Comparison of ENCODE assay signal across 25 mouse cellular contexts in genomic region chr5:86851658-86852057, GRCm38 (mm10). TPM values are rescaled to one million over a fixed set of nuclear protein-coding genes. Genes with fewer than 3 reads are reported as not detected.
A peak's percentile ranks its signal among the peaks of the same experiment; 100 is the strongest.
DNase-seq lines count a peak whose midpoint lies in the region; ATAC-seq lines count a peak whose summit lies in the region.
"Had no signal": no experiment of that assay in that cellular context is flagged by ENCODE, and none has a peak within 500 bp of the region (broad histone marks: within the 10 kb centered on the region; RNA-seq: fewer than 3 reads in every experiment).

No protein-coding gene starts in this region.

- peak; percentile 67 for ATAC-seq in embryonic facial prominence, embryonic 11.5 days (replicated peaks; ENCODE audit: insufficient number of reproducible peaks, low FRiP score, low TSS enrichment, low read depth)
- ATAC-seq: forebrain, embryonic 13.5 days; forebrain, postnatal 0 days; intestine, embryonic 15.5 days had no signal

- H3K9ac ChIP-seq in embryonic facial prominence, embryonic 11.5 days (replicated peaks; ENCODE audit: low read length) = no peak overlapping the region
- H3K9ac ChIP-seq: embryonic facial prominence, embryonic 13.5 days; forebrain, embryonic 13.5 days; forebrain, postnatal 0 days; heart, embryonic 15.5 days; hindbrain, embryonic 14.5 days; intestine, embryonic 15.5 days had no signal

- DNase-seq in embryo, embryonic 10.5 days (ENCODE audit: low spot score) = peak; percentile 18
- DNase-seq in embryo, embryonic 9.5 days (ENCODE audit: extremely low spot score) = no peak
- peak; percentile 95 for DNase-seq in R1 (ENCODE audit: low read depth, low spot score)
- peak; percentile 39 for DNase-seq in embryonic facial prominence, embryonic 11.5 days (ENCODE audit: low spot score)
- no peak for DNase-seq in left cerebral cortex, adult 9 months (ENCODE audit: low spot score in 2 of 2)
- DNase-seq in thymus, postnatal 25 days = no peak
- no peak for DNase-seq in heart, postnatal 4 days
- DNase-seq: adrenal gland, adult 2 months; adrenal gland, postnatal 25 days; cerebellum, adult 2 months; cerebellum, postnatal 10 days; forebrain, postnatal 0 days; gastrocnemius, postnatal 14 days; heart, adult 2 months; heart, postnatal 14 days had no signal

- H3K36me3 ChIP-seq in embryonic facial prominence, embryonic 11.5 days (replicated peaks; ENCODE audit: control insufficient read depth, insufficient read depth, low read depth, low read length) = no peaks in the 10 kb centered on the region
- H3K36me3 ChIP-seq: embryonic facial prominence, embryonic 13.5 days; G1E; heart, embryonic 15.5 days; hindbrain, embryonic 10.5 days; intestine, embryonic 15.5 days had no signal

- H3K4me3 ChIP-seq in embryonic facial prominence, embryonic 11.5 days (ENCODE audit: low read depth, low read length) = no peak overlapping the region
- H3K4me3 ChIP-seq: embryonic facial prominence, embryonic 13.5 days; forebrain, embryonic 13.5 days; heart, adult 2 months; heart, embryonic 15.5 days; hindbrain, embryonic 10.5 days; intestine, embryonic 15.5 days had no signal

- 53% methylated on average over 5 of the region's 5 CpGs for WGBS in embryonic facial prominence, embryonic 11.5 days

- H3K27ac ChIP-seq in embryonic facial prominence, embryonic 11.5 days (replicated peaks; ENCODE audit: low read depth, low read length) = no peak overlapping the region
- H3K27ac ChIP-seq: embryonic facial prominence, embryonic 13.5 days; forebrain, embryonic 13.5 days; heart, adult 2 months; heart, embryonic 15.5 days; hindbrain, embryonic 10.5 days; hindbrain, embryonic 14.5 days; intestine, embryonic 15.5 days had no signal

- H3K4me2 ChIP-seq in embryonic facial prominence, embryonic 11.5 days (ENCODE audit: low read depth, low read length) = no peak overlapping the region
- H3K4me2 ChIP-seq: embryonic facial prominence, embryonic 13.5 days; forebrain, embryonic 13.5 days; heart, embryonic 11.5 days; heart, embryonic 15.5 days; hindbrain, embryonic 14.5 days; intestine, embryonic 15.5 days had no signal

- no peaks in the 10 kb centered on the region for H3K9me3 ChIP-seq in embryonic facial prominence, embryonic 11.5 days (replicated peaks; ENCODE audit: control insufficient read depth, low read length)
- H3K9me3 ChIP-seq: embryonic facial prominence, embryonic 13.5 days; forebrain, embryonic 13.5 days; G1E; heart, embryonic 15.5 days; hindbrain, embryonic 10.5 days; intestine, embryonic 15.5 days had no signal

- no peaks in the 10 kb centered on the region for H3K4me1 ChIP-seq in embryonic facial prominence, embryonic 11.5 days (ENCODE audit: control insufficient read depth, insufficient read depth, low read length)
- H3K4me1 ChIP-seq: embryonic facial prominence, embryonic 13.5 days; forebrain, embryonic 13.5 days; hindbrain, embryonic 10.5 days; intestine, embryonic 15.5 days had no signal

- H3K27me3 ChIP-seq in embryonic facial prominence, embryonic 11.5 days (ENCODE audit: control insufficient read depth, insufficient read depth, low read length) = no peaks in the 10 kb centered on the region
- H3K27me3 ChIP-seq: embryonic facial prominence, embryonic 13.5 days; forebrain, embryonic 13.5 days; heart, embryonic 15.5 days; intestine, embryonic 15.5 days had no signal

RNA-seq across cellular contexts. Expression of gene Ythdc1, which starts 47.6 kb away (rescaled TPM):
- 53.3 and 57.5 TPM in 2 replicates for polyA plus RNA-seq in embryonic facial prominence, embryonic 11.5 days (2014; fragmentation: Nextera tagmentation; extraction: Ambion mirVana)
- total RNA-seq in heart, postnatal 4 days (2021) = 10 to 100 TPM; 43.3 to 45.7 TPM

RNA-seq across cellular contexts. Expression of gene Ugt2b34, which starts 55.1 kb away (rescaled TPM):
- not detected in 2 replicates for polyA plus RNA-seq in embryonic facial prominence, embryonic 11.5 days (2014; fragmentation: Nextera tagmentation; extraction: Ambion mirVana)
- not detected for total RNA-seq in heart, postnatal 4 days (2021)
- total RNA-seq: adrenal gland, postnatal 25 days; forebrain, postnatal 0 days; gastrocnemius, postnatal 14 days; heart, adult 2 months; heart, postnatal 14 days had no signal
- polyA plus RNA-seq: adrenal gland, adult 2 months; C2C12; cerebellum, adult 2 months; forebrain, embryonic 13.5 days; forebrain, postnatal 0 days; G1E; gonadal fat pad, adult 2 months; hindbrain, embryonic 10.5 days; hindbrain, embryonic 14.5 days had no signal

Comparison
In these comparisons a context has a peak if more than half of its experiments do, and no peak if none do; other contexts are left out.
1. DNase-seq: peak in embryo, embryonic 10.5 days (single experiment), R1 (single experiment) and embryonic facial prominence, embryonic 11.5 days (single experiment); none in embryo, embryonic 9.5 days (single experiment), left cerebral cortex, adult 9 months (0 of 2), thymus, postnatal 25 days (single experiment) and heart, postnatal 4 days (single experiment).